Mouse (Mus musculus) thymus, adult 2 months (tissue): ENCODE measurements around the gene Erbb4. TPM values are rescaled to one million over a fixed set of nuclear protein-coding genes. Genes with fewer than 3 reads are reported as not detected.

Experiments used
- DNase-seq: peaks from one replicate; pipeline ENCODE4 v3.0.0; 2021
- H3K27ac ChIP-seq: fragments of 200-500 bp; 2 replicates; pipeline ENCODE4 v1.5.1; 2012; ENCODE audit warnings: low read length, control low read depth; ENCODE audit not compliant: control insufficient read depth, insufficient read depth
- H3K27me3 ChIP-seq: fragments of 200-500 bp; 2 replicates; pipeline ENCODE4 v1.6.1; 2012; ENCODE audit warnings: mild to moderate bottlenecking, low read length, moderate library complexity, mixed read lengths; ENCODE audit not compliant: control insufficient read depth, insufficient read depth
- H3K36me3 ChIP-seq: fragments of 200-500 bp; 2 replicates; pipeline ENCODE4 v1.6.1; 2012; ENCODE audit warnings: mild to moderate bottlenecking, low read length, moderate library complexity; ENCODE audit not compliant: control insufficient read depth, insufficient read depth
- H3K4me1 ChIP-seq: fragments of 200-500 bp; replicated peaks from 2 replicates; pipeline ENCODE4 v1.6.1; 2012; ENCODE audit warnings: low read length; ENCODE audit not compliant: control insufficient read depth, insufficient read depth
- H3K4me3 ChIP-seq: fragments of 200-500 bp; 2 replicates; pipeline ENCODE4 v1.5.1; 2012; ENCODE audit warnings: mild to moderate bottlenecking, low read length, control low read depth, moderate library complexity; ENCODE audit not compliant: control insufficient read depth, insufficient read depth
- CTCF ChIP-seq: fragments of 200-500 bp; IDR thresholded peaks from 2 replicates; pipeline ENCODE4 v1.5.1; 2012; ENCODE audit warnings: mild to moderate bottlenecking, control low read depth, low read length, moderate library complexity, borderline replicate concordance; ENCODE audit not compliant: control insufficient read depth, poor library complexity, insufficient read depth; ENCODE audit errors: extremely low read depth
- POLR2A ChIP-seq: fragments of 200-500 bp; IDR thresholded peaks from 2 replicates; pipeline ENCODE4 v1.6.1; 2012; ENCODE audit warnings: mild to moderate bottlenecking, low read length, control low read depth, moderate library complexity; ENCODE audit not compliant: control insufficient read depth, poor library complexity, insufficient read depth; ENCODE audit errors: extremely low read depth
- WGBS: fragments of 180-500 bp; shearing (Covaris S2); methylation state at CpG from one replicate; pipeline ENCODE4 v1.1.7; 2018; 5-methylcytosine and 5-hydroxymethylcytosine counted together
- polyA plus RNA-seq: library from polyadenylated mRNA; depleted of rRNA; stranded (reverse); fragments of >200 nt; gene quantifications from 2 replicates; pipeline ENCODE4 v1.2.3, GENCODE M21; 2012

The Erbb4 gene
- polyA plus RNA-seq, 1 experiment = 0.09 TPM

GRCm38 (mm10) chr1:68466390-68466960, 641.4 kb downstream of the Erbb4 start:
- Histone ChIP-seq H3K36me3 (no peaks in the 10 kb centered on the region), H3K4me1 (no peaks in the 10 kb centered on the region), H3K27ac (no peak overlapping the region), H3K4me3 (no peak overlapping the region), H3K27me3 (no peaks in the 10 kb centered on the region)
- no peak for DNase-seq
- no peak for TF ChIP-seq CTCF
- TF ChIP-seq POLR2A = no peak

- Histone ChIP-seq H3K4me1 (no peaks in the 10 kb centered on the region), H3K27ac (no peak overlapping the region), H3K4me3 (no peak overlapping the region), H3K27me3 (no peaks in the 10 kb centered on the region), H3K36me3 (no peaks in the 10 kb centered on the region)
- DNase-seq = no peak
- TF ChIP-seq CTCF (no peak), POLR2A (no peak)
- 88% methylated on average over 1 of the region's 1 CpGs for WGBS
Measured at GRCm38 (mm10) chr1:68451274-68451673, 656.6 kb downstream of the Erbb4 start.

GRCm38 (mm10) chr1:68424336-68424983, 683.4 kb downstream of the Erbb4 start:
- TF ChIP-seq POLR2A = no peak
- no peak for TF ChIP-seq CTCF
- no peaks in the 10 kb centered on the region for H3K27me3 ChIP-seq
- no peak overlapping the region for H3K27ac ChIP-seq
- 87% methylated on average over 5 of the region's 5 CpGs for WGBS
- DNase-seq = no peak
- H3K4me3 ChIP-seq = no peak overlapping the region
- H3K4me1 ChIP-seq = no peaks in the 10 kb centered on the region
- no peaks in the 10 kb centered on the region for H3K36me3 ChIP-seq

- TF ChIP-seq POLR2A (no peak), CTCF (no peak)
- Histone ChIP-seq H3K4me3 (no peak overlapping the region), H3K27ac (no peak overlapping the region), H3K4me1 (no peaks in the 10 kb centered on the region), H3K36me3 (no peaks in the 10 kb centered on the region), H3K27me3 (no peaks in the 10 kb centered on the region)
- DNase-seq = no peak
- 85% methylated on average over 4 of the region's 4 CpGs for WGBS
Measured at GRCm38 (mm10) chr1:68401204-68401603, 706.7 kb downstream of the Erbb4 start.

- no peaks in the 10 kb centered on the region for H3K36me3 ChIP-seq
- no peaks in the 10 kb centered on the region for H3K27me3 ChIP-seq
- no peak for DNase-seq
- TF ChIP-seq POLR2A (no peak), CTCF (no peak)
- H3K4me3 ChIP-seq = no peak overlapping the region
- no peaks in the 10 kb centered on the region for H3K4me1 ChIP-seq
- WGBS = 81% methylated on average over 2 of the region's 2 CpGs
- no peak overlapping the region for H3K27ac ChIP-seq
Measured at GRCm38 (mm10) chr1:68371531-68371930, 736.3 kb downstream of the Erbb4 start.

GRCm38 (mm10) chr1:68333714-68334113, 774.1 kb downstream of the Erbb4 start:
- Histone ChIP-seq H3K4me3 (no peak overlapping the region), H3K36me3 (no peaks in the 10 kb centered on the region), H3K4me1 (no peaks in the 10 kb centered on the region), H3K27me3 (no peaks in the 10 kb centered on the region), H3K27ac (no peak overlapping the region)
- DNase-seq = no peak
- TF ChIP-seq POLR2A = no peak
- no peak for TF ChIP-seq CTCF
- WGBS = 53% methylated on average over 2 of the region's 2 CpGs

GRCm38 (mm10) chr1:68305813-68306212, 802.0 kb downstream of the Erbb4 start:
- Histone ChIP-seq H3K27ac (no peak overlapping the region), H3K4me3 (no peak overlapping the region), H3K36me3 (no peaks in the 10 kb centered on the region), H3K4me1 (no peaks in the 10 kb centered on the region), H3K27me3 (no peaks in the 10 kb centered on the region)
- TF ChIP-seq POLR2A = no peak
- TF ChIP-seq CTCF = no peak
- DNase-seq = no peak
- 88% methylated on average over 4 of the region's 4 CpGs for WGBS
